Mouse (Mus musculus): ENCODE measurements around the gene Fgf14. TPM values are rescaled to one million over a fixed set of nuclear protein-coding genes. Genes with fewer than 3 reads are reported as not detected.
"Not testable (repeated sequence)": the region's sequence is repeated elsewhere in the genome, so short reads cannot be mapped to it uniquely, and the experiment has no call there.

The Fgf14 gene
- polyA plus RNA-seq, 1 experiment from 2014 or later: 0.20 TPM

GRCm38 (mm10) chr14:124107205-124107873 lies 569.6 kb downstream of the Fgf14 start:
- no peak for ATAC-seq (ENCODE audit: low FRiP score, low TSS enrichment)
- H3K4me1 ChIP-seq (ENCODE audit: insufficient read depth, low read length): no peaks in the 10 kb centered on the region

GRCm38 (mm10) chr14:124083126-124083525 lies 593.8 kb downstream of the Fgf14 start:
- Histone ChIP-seq H3K4me3 (ENCODE audit: low read length) (no peak overlapping the region), H3K27me3 (ENCODE audit: insufficient read depth, low read length) (no peaks in the 10 kb centered on the region), H3K4me1 (ENCODE audit: insufficient read depth, low read length) (no peaks in the 10 kb centered on the region), H3K27ac (ENCODE audit: low read length) (no peak overlapping the region), H3K36me3 (ENCODE audit: insufficient read depth, low read length) (no peaks in the 10 kb centered on the region), H3K9ac (replicated peaks; ENCODE audit: low read length) (no peak overlapping the region), H3K4me2 (replicated peaks; ENCODE audit: low read depth, low read length) (no peak overlapping the region), H3K9me3 (ENCODE audit: low read length) (no peaks in the 10 kb centered on the region)
- no peak for ATAC-seq (ENCODE audit: low FRiP score, low TSS enrichment)

More at GRCm38 (mm10) chr14:124107205-124107873, 569.6 kb downstream of the Fgf14 start:
- Histone ChIP-seq H3K4me2 (replicated peaks; ENCODE audit: low read depth, low read length) (no peak overlapping the region), H3K27me3 (ENCODE audit: insufficient read depth, low read length) (no peaks in the 10 kb centered on the region), H3K36me3 (ENCODE audit: insufficient read depth, low read length) (no peaks in the 10 kb centered on the region), H3K9ac (replicated peaks; ENCODE audit: low read length) (no peak overlapping the region), H3K9me3 (ENCODE audit: low read length) (no peaks in the 10 kb centered on the region), H3K27ac (ENCODE audit: low read length) (no peak overlapping the region), H3K4me3 (ENCODE audit: low read length) (no peak overlapping the region)
- WGBS: 73% methylated on average over 1 of the region's 1 CpGs

- no peak overlapping the region for H3K9ac ChIP-seq (replicated peaks; ENCODE audit: low read length)
- H3K27me3 ChIP-seq (ENCODE audit: insufficient read depth, low read length): no peaks in the 10 kb centered on the region
- H3K4me3 ChIP-seq (ENCODE audit: low read length): no peak overlapping the region
- no peaks in the 10 kb centered on the region for H3K4me1 ChIP-seq (ENCODE audit: insufficient read depth, low read length)
- H3K36me3 ChIP-seq (ENCODE audit: insufficient read depth, low read length): no peaks in the 10 kb centered on the region
- ATAC-seq (ENCODE audit: low FRiP score, low TSS enrichment): no peak
- H3K4me2 ChIP-seq (replicated peaks; ENCODE audit: low read depth, low read length): no peak overlapping the region
- no peak overlapping the region for H3K27ac ChIP-seq (ENCODE audit: low read length)
- 83% methylated on average over 1 of the region's 1 CpGs for WGBS
- H3K9me3 ChIP-seq (ENCODE audit: low read length): no peaks in the 10 kb centered on the region
Observed at GRCm38 (mm10) chr14:124044016-124044415, 632.9 kb downstream of the Fgf14 start.

- WGBS: 84% methylated on average over 1 of the region's 1 CpGs
- H3K27ac ChIP-seq (ENCODE audit: low read length): no peak overlapping the region
- H3K4me2 ChIP-seq (replicated peaks; ENCODE audit: low read depth, low read length): no peak overlapping the region
- no peaks in the 10 kb centered on the region for H3K36me3 ChIP-seq (ENCODE audit: insufficient read depth, low read length)
- no peak overlapping the region for H3K4me3 ChIP-seq (ENCODE audit: low read length)
- H3K4me1 ChIP-seq (ENCODE audit: insufficient read depth, low read length): no peaks in the 10 kb centered on the region
- no peak for ATAC-seq (ENCODE audit: low FRiP score, low TSS enrichment)
- no peaks in the 10 kb centered on the region for H3K9me3 ChIP-seq (ENCODE audit: low read length)
- no peak overlapping the region for H3K9ac ChIP-seq (replicated peaks; ENCODE audit: low read length)
- H3K27me3 ChIP-seq (ENCODE audit: insufficient read depth, low read length): no peaks in the 10 kb centered on the region
Observed at GRCm38 (mm10) chr14:124040651-124041050, 636.3 kb downstream of the Fgf14 start.

GRCm38 (mm10) chr14:124037434-124037833 lies 639.5 kb downstream of the Fgf14 start:
- Histone ChIP-seq H3K4me2 (replicated peaks; ENCODE audit: low read depth, low read length) (no peak overlapping the region), H3K4me1 (ENCODE audit: insufficient read depth, low read length) (no peaks in the 10 kb centered on the region), H3K9me3 (ENCODE audit: low read length) (no peaks in the 10 kb centered on the region), H3K9ac (replicated peaks; ENCODE audit: low read length) (no peak overlapping the region), H3K4me3 (ENCODE audit: low read length) (no peak overlapping the region), H3K36me3 (ENCODE audit: insufficient read depth, low read length) (no peaks in the 10 kb centered on the region), H3K27ac (ENCODE audit: low read length) (no peak overlapping the region), H3K27me3 (ENCODE audit: insufficient read depth, low read length) (no peaks in the 10 kb centered on the region)
- WGBS: 79% methylated on average over 4 of the region's 4 CpGs
- no peak for ATAC-seq (ENCODE audit: low FRiP score, low TSS enrichment)

- Histone ChIP-seq H3K4me2 (replicated peaks; ENCODE audit: low read depth, low read length) (no peak overlapping the region), H3K27ac (ENCODE audit: low read length) (no peak overlapping the region), H3K27me3 (ENCODE audit: insufficient read depth, low read length) (no peaks in the 10 kb centered on the region), H3K9me3 (ENCODE audit: low read length) (no peaks in the 10 kb centered on the region), H3K9ac (replicated peaks; ENCODE audit: low read length) (no peak overlapping the region), H3K4me1 (ENCODE audit: insufficient read depth, low read length) (no peaks in the 10 kb centered on the region), H3K4me3 (ENCODE audit: low read length) (no peak overlapping the region), H3K36me3 (ENCODE audit: insufficient read depth, low read length) (no peaks in the 10 kb centered on the region)
- no peak for ATAC-seq (ENCODE audit: low FRiP score, low TSS enrichment)
- 47% methylated on average over 1 of the region's 1 CpGs for WGBS
Observed at GRCm38 (mm10) chr14:124036575-124037205, 640.2 kb downstream of the Fgf14 start.

GRCm38 (mm10) chr14:124033302-124033701 lies 643.6 kb downstream of the Fgf14 start:
- H3K4me3 ChIP-seq (ENCODE audit: low read length); ATAC-seq (ENCODE audit: low FRiP score, low TSS enrichment); H3K9ac ChIP-seq (replicated peaks; ENCODE audit: low read length); H3K36me3 ChIP-seq (ENCODE audit: insufficient read depth, low read length); H3K4me2 ChIP-seq (replicated peaks; ENCODE audit: low read depth, low read length); H3K9me3 ChIP-seq (ENCODE audit: low read length); H3K27ac ChIP-seq (ENCODE audit: low read length); H3K27me3 ChIP-seq (ENCODE audit: insufficient read depth, low read length); H3K4me1 ChIP-seq (ENCODE audit: insufficient read depth, low read length): not testable (repeated sequence)
- 41% methylated on average over 3 of the region's 3 CpGs for WGBS

GRCm38 (mm10) chr14:124027886-124028670 lies 648.8 kb downstream of the Fgf14 start:
- Histone ChIP-seq H3K27me3 (ENCODE audit: insufficient read depth, low read length) (no peaks in the 10 kb centered on the region), H3K4me1 (ENCODE audit: insufficient read depth, low read length) (no peaks in the 10 kb centered on the region), H3K9me3 (ENCODE audit: low read length) (no peaks in the 10 kb centered on the region), H3K4me2 (replicated peaks; ENCODE audit: low read depth, low read length) (no peak overlapping the region), H3K36me3 (ENCODE audit: insufficient read depth, low read length) (no peaks in the 10 kb centered on the region), H3K9ac (replicated peaks; ENCODE audit: low read length) (no peak overlapping the region), H3K4me3 (ENCODE audit: low read length) (no peak overlapping the region), H3K27ac (ENCODE audit: low read length) (no peak overlapping the region)
- ATAC-seq (ENCODE audit: low FRiP score, low TSS enrichment): no peak
- WGBS: 76% methylated on average over 1 of the region's 1 CpGs

GRCm38 (mm10) chr14:123990591-123991195 lies 686.2 kb downstream of the Fgf14 start:
- Histone ChIP-seq H3K4me2 (replicated peaks; ENCODE audit: low read depth, low read length) (no peak overlapping the region), H3K36me3 (ENCODE audit: insufficient read depth, low read length) (no peaks in the 10 kb centered on the region), H3K4me1 (ENCODE audit: insufficient read depth, low read length) (no peaks in the 10 kb centered on the region), H3K9me3 (ENCODE audit: low read length) (no peaks in the 10 kb centered on the region), H3K27me3 (ENCODE audit: insufficient read depth, low read length) (no peaks in the 10 kb centered on the region), H3K9ac (replicated peaks; ENCODE audit: low read length) (no peak overlapping the region), H3K27ac (ENCODE audit: low read length) (no peak overlapping the region), H3K4me3 (ENCODE audit: low read length) (no peak overlapping the region)
- 68% methylated on average over 2 of the region's 2 CpGs for WGBS
- no peak for ATAC-seq (ENCODE audit: low FRiP score, low TSS enrichment)

All from kidney, embryonic 16.5 days (tissue).